In the genomic region with DNA sequence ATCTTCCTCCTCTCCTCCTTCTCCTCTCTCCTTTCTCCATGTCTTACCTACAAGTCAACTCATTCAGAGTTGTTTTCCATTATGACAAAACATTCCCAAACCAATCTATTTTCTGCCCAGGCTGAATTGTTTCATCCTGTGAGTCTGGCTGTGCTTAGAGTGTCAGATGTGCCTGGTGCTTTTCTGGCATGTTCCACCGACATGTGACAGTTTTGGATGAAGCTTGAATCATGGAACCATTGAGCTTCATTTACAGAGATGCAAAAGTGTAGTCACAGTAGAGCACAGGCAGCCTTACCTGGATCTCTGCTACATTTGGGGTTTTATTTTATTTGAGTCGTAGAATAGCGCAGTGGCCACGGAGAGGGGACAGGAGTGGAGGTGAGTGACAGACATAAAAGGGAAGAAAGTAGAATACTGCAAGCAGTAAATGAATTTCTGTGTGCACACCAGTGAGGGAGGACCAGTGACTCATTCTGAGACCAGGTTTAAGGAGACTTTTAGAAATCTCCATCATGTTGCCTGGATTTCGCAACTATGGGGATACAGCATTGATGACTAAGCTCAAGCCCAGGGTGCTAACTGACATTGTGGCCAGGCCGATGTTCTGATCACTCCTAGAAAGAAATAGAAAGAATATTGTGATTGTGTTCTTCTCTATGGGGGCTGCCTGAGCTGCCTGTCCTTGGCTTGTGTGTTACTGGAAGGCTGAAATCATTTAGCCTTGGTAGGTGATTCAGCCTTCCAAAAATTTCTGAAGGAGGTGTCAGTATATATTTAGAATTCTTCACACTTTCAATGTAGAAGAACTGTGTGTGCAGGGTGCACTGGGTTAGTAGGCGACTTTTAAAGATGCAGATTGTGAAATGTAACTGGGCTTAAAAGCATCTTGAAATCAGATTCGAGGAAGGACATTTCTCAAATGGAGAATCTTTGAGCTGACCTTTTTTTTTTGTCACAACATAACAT, we compare ENCODE assay signal across 21 mouse cellular contexts. TPM values are rescaled to one million over a fixed set of nuclear protein-coding genes. Genes with fewer than 3 reads are reported as not detected.
DNase-seq lines count a peak whose midpoint lies in the region; ATAC-seq and TF ChIP-seq lines count a peak whose summit lies in the region.
"Had no signal": no experiment of that assay in that cellular context is flagged by ENCODE, and none has a peak within 500 bp of the region (broad histone marks: within the 10 kb centered on the region; RNA-seq: fewer than 3 reads in every experiment).

No protein-coding gene starts in this region.

- no peak overlapping the region for H3K4me3 ChIP-seq in midbrain, embryonic 11.5 days (ENCODE audit: low read depth, low read length)
- no peak overlapping the region for H3K4me3 ChIP-seq in midbrain, postnatal 0 days (ENCODE audit: low read depth, low read length)
- no peak overlapping the region for H3K4me3 ChIP-seq in kidney, embryonic 14.5 days (ENCODE audit: low read length)
- H3K4me3 ChIP-seq: embryonic facial prominence, embryonic 10.5 days; forebrain, embryonic 12.5 days; hindbrain, embryonic 12.5 days; kidney, embryonic 15.5 days; limb, embryonic 10.5 days had no signal

- 92% methylated on average over 8 of the region's 8 CpGs for WGBS in midbrain, embryonic 11.5 days
- 89% methylated on average over 8 of the region's 8 CpGs for WGBS in midbrain, postnatal 0 days
- 88% methylated on average over 8 of the region's 8 CpGs for WGBS in kidney, embryonic 14.5 days

- no peak overlapping the region for H3K4me2 ChIP-seq in midbrain, embryonic 11.5 days
- H3K4me2 ChIP-seq in midbrain, postnatal 0 days (ENCODE audit: low read depth, low read length, poor library complexity, severe bottlenecking): no peak overlapping the region
- no peak overlapping the region for H3K4me2 ChIP-seq in kidney, embryonic 14.5 days (replicated peaks; ENCODE audit: low read depth, low read length)
- H3K4me2 ChIP-seq: forebrain, embryonic 12.5 days; heart, embryonic 11.5 days; hindbrain, embryonic 12.5 days; kidney, embryonic 15.5 days had no signal

- no peak overlapping the region for H3K9ac ChIP-seq in midbrain, embryonic 11.5 days (ENCODE audit: low read length)
- no peak overlapping the region for H3K9ac ChIP-seq in midbrain, postnatal 0 days (replicated peaks; ENCODE audit: low read length, poor library complexity, severe bottlenecking)
- no peak overlapping the region for H3K9ac ChIP-seq in kidney, embryonic 14.5 days (ENCODE audit: low read depth, low read length)
- H3K9ac ChIP-seq: forebrain, embryonic 12.5 days; hindbrain, embryonic 12.5 days; kidney, embryonic 15.5 days; liver, postnatal 0 days had no signal

- no peak for TF ChIP-seq CTCF in midbrain, postnatal 0 days (IDR thresholded peaks at IDR 0.05)

- ATAC-seq in midbrain, embryonic 11.5 days (ENCODE audit: low FRiP score): no peak
- no peak for ATAC-seq in midbrain, postnatal 0 days (ENCODE audit: low FRiP score)
- 0 out of 4 replicates have a peak, but pooled peaks have one; percentile 21 to 32 for ATAC-seq in hematopoietic stem cell, adult 5-6 weeks (replicated peaks in 1 of 2; ENCODE audit: insufficient read depth in 1 of 2, low FRiP score in 2 of 2, low TSS enrichment in 1 of 2, low read depth in 1 of 2, poor library complexity in 2 of 2, severe bottlenecking in 2 of 2)
- ATAC-seq in kidney, embryonic 14.5 days (ENCODE audit: low FRiP score, low TSS enrichment): no peak
- ATAC-seq: liver, postnatal 0 days; midbrain, embryonic 16.5 days had no signal

- H3K4me1 ChIP-seq in midbrain, embryonic 11.5 days (ENCODE audit: control insufficient read depth, insufficient read depth, low read length): no peaks in the 10 kb centered on the region
- no peaks in the 10 kb centered on the region for H3K4me1 ChIP-seq in midbrain, postnatal 0 days (ENCODE audit: insufficient read depth, low read length)
- no peaks in the 10 kb centered on the region for H3K4me1 ChIP-seq in kidney, embryonic 14.5 days (ENCODE audit: control insufficient read depth, insufficient read depth, low read length)
- H3K4me1 ChIP-seq: embryonic facial prominence, embryonic 10.5 days; forebrain, embryonic 12.5 days had no signal

- H3K36me3 ChIP-seq in midbrain, embryonic 11.5 days (ENCODE audit: control insufficient read depth, insufficient read depth, low read length): no peaks in the 10 kb centered on the region
- H3K36me3 ChIP-seq in midbrain, postnatal 0 days (ENCODE audit: insufficient read depth, low read length): no peaks in the 10 kb centered on the region
- H3K36me3 ChIP-seq in kidney, embryonic 14.5 days (ENCODE audit: control insufficient read depth, insufficient read depth, low read length): no peaks in the 10 kb centered on the region
- H3K36me3 ChIP-seq: embryonic facial prominence, embryonic 10.5 days; forebrain, embryonic 12.5 days; hindbrain, embryonic 12.5 days; kidney, embryonic 15.5 days; limb, embryonic 10.5 days had no signal

- no peaks in the 10 kb centered on the region for H3K27me3 ChIP-seq in midbrain, embryonic 11.5 days (ENCODE audit: control insufficient read depth, insufficient read depth, low read length)
- no peaks in the 10 kb centered on the region for H3K27me3 ChIP-seq in midbrain, postnatal 0 days (ENCODE audit: insufficient read depth, low read length)
- no peaks in the 10 kb centered on the region for H3K27me3 ChIP-seq in kidney, embryonic 14.5 days (ENCODE audit: control insufficient read depth, insufficient read depth, low read length)
- H3K27me3 ChIP-seq: forebrain, embryonic 12.5 days; hindbrain, embryonic 12.5 days; kidney, embryonic 15.5 days had no signal

- peak; percentile 41 to 60 for DNase-seq in cerebellum, postnatal 14 days
- no peak for DNase-seq in cerebellum, postnatal 4 days (ENCODE audit: low spot score in 2 of 2)
- DNase-seq in midbrain, embryonic 11.5 days (ENCODE audit: low spot score, missing footprints): peak; percentile 37
- no peak for DNase-seq in midbrain, postnatal 0 days (ENCODE audit: low spot score)
- DNase-seq in lung, postnatal 36 days: no peak
- DNase-seq: adrenal gland, adult 8-10 months; heart, postnatal 10 days; kidney, postnatal 4 days; liver, postnatal 0 days; lung, postnatal 10 days; thymus, postnatal 36 days had no signal

- H3K27ac ChIP-seq in midbrain, embryonic 11.5 days (ENCODE audit: low read depth, low read length): no peak overlapping the region
- H3K27ac ChIP-seq in midbrain, postnatal 0 days (ENCODE audit: low read depth, low read length): no peak overlapping the region
- no peak overlapping the region for H3K27ac ChIP-seq in kidney, embryonic 14.5 days (ENCODE audit: low read depth, low read length)
- H3K27ac ChIP-seq: embryonic facial prominence, embryonic 10.5 days; forebrain, embryonic 12.5 days; hindbrain, embryonic 12.5 days; kidney, embryonic 15.5 days; limb, embryonic 10.5 days had no signal

- H3K9me3 ChIP-seq in midbrain, embryonic 11.5 days (ENCODE audit: control insufficient read depth, low read length): no peaks in the 10 kb centered on the region
- H3K9me3 ChIP-seq in midbrain, postnatal 0 days (ENCODE audit: low read length): no peaks in the 10 kb centered on the region
- no peaks in the 10 kb centered on the region for H3K9me3 ChIP-seq in kidney, embryonic 14.5 days (ENCODE audit: control insufficient read depth, low read length)
- H3K9me3 ChIP-seq: embryonic facial prominence, embryonic 10.5 days; forebrain, embryonic 12.5 days; hindbrain, embryonic 12.5 days; kidney, embryonic 15.5 days; limb, embryonic 10.5 days had no signal

RNA-seq across cellular contexts. Expression of a gene that starts 10.8 kb away (rescaled TPM):
- 0.50 and 0.51 TPM in 2 replicates for polyA plus RNA-seq in midbrain, embryonic 11.5 days (2014; fragmentation: Nextera tagmentation; extraction: Ambion mirVana)
- 4.4 and 8.4 TPM in 2 replicates for total RNA-seq in midbrain, postnatal 0 days (2014; rRNA removed)
- 0.33 and 0.63 TPM in 2 replicates for polyA plus RNA-seq in midbrain, postnatal 0 days (2015; fragmentation: Nextera tagmentation; extraction: Ambion mirVana)
- 1.6 and 1.9 TPM in 2 replicates for total RNA-seq in hematopoietic stem cell, adult 5-6 weeks (2017)
- polyA plus RNA-seq in kidney, embryonic 14.5 days (2014; fragmentation: Nextera tagmentation; extraction: Ambion mirVana): 0.68 and 1.4 TPM in 2 replicates
- total RNA-seq: megakaryocyte-erythroid progenitor cell, adult 5-6 weeks had no signal

Comparison
In these comparisons a context has a peak if more than half of its experiments do, and no peak if none do; other contexts are left out.
1. DNase-seq: peak in cerebellum, postnatal 14 days (2 of 2) and midbrain, embryonic 11.5 days (single experiment); none in cerebellum, postnatal 4 days (0 of 2), midbrain, postnatal 0 days (single experiment) and lung, postnatal 36 days (single experiment).
2. ATAC-seq: peak in hematopoietic stem cell, adult 5-6 weeks (2 of 2); none in midbrain, embryonic 11.5 days (single experiment), midbrain, postnatal 0 days (single experiment) and kidney, embryonic 14.5 days (single experiment).